Mouse (Mus musculus): ENCODE results near the gene Ehd1.
A peak's percentile ranks its signal among the peaks of the same experiment; 100 is the strongest.

Gene Ehd1

GRCm38 (mm10) chr19:6276426-6277421 lies at the start of gene Ehd1:
TSS of gene Ehd1 (plus strand) at chr19:6276725.
- DNase-seq (ENCODE audit: low spot score), result peak; percentile 99

- DNase-seq (ENCODE audit: low spot score), result no peak
Measured at GRCm38 (mm10) chr19:6226763-6227162, 49.8 kb upstream of the Ehd1 start.

GRCm38 (mm10) chr19:6227864-6228263 lies 48.7 kb upstream of the Ehd1 start:
- no peak for DNase-seq (ENCODE audit: low spot score)

GRCm38 (mm10) chr19:6230411-6230810 lies 46.1 kb upstream of the Ehd1 start:
- DNase-seq (ENCODE audit: low spot score), result no peak

GRCm38 (mm10) chr19:6231036-6231435 lies 45.5 kb upstream of the Ehd1 start:
- DNase-seq (ENCODE audit: low spot score), result no peak

- DNase-seq (ENCODE audit: low spot score), result no peak
Measured at GRCm38 (mm10) chr19:6233647-6234046, 42.9 kb upstream of the Ehd1 start.

GRCm38 (mm10) chr19:6234337-6235083 lies 42.0 kb upstream of the Ehd1 start:
- DNase-seq (ENCODE audit: low spot score), result no peak

- peak; percentile 89 for DNase-seq (ENCODE audit: low spot score)
Measured at GRCm38 (mm10) chr19:6235084-6236052, 41.2 kb upstream of the Ehd1 start, which contains the start of gene Ppp2r5b. TSS of gene Ppp2r5b (minus strand) at chr19:6235872.

GRCm38 (mm10) chr19:6236053-6236441 lies 40.5 kb upstream of the Ehd1 start:
- peak; percentile 95 for DNase-seq (ENCODE audit: low spot score)

- no peak for DNase-seq (ENCODE audit: low spot score)
Measured at GRCm38 (mm10) chr19:6236842-6237241, 39.7 kb upstream of the Ehd1 start.

- DNase-seq (ENCODE audit: low spot score), result no peak
Measured at GRCm38 (mm10) chr19:6238740-6239139, 37.8 kb upstream of the Ehd1 start.

- no peak for DNase-seq (ENCODE audit: low spot score)
Measured at GRCm38 (mm10) chr19:6240136-6240535, 36.4 kb upstream of the Ehd1 start.

GRCm38 (mm10) chr19:6240725-6241124 lies 35.8 kb upstream of the Ehd1 start:
- DNase-seq (ENCODE audit: low spot score), result no peak

- peak; percentile 99 for DNase-seq (ENCODE audit: low spot score)
Measured at GRCm38 (mm10) chr19:6241274-6242107, 35.0 kb upstream of the Ehd1 start, which contains the start of gene Atg2a. TSS of gene Atg2a (plus strand) at chr19:6241668.

- DNase-seq (ENCODE audit: low spot score), result peak; percentile 29
Measured at GRCm38 (mm10) chr19:6242281-6242680, 34.2 kb upstream of the Ehd1 start.

- DNase-seq (ENCODE audit: low spot score), result no peak
Measured at GRCm38 (mm10) chr19:6243226-6243625, 33.3 kb upstream of the Ehd1 start.

- DNase-seq (ENCODE audit: low spot score), result no peak
Measured at GRCm38 (mm10) chr19:6245806-6246205, 30.7 kb upstream of the Ehd1 start.

GRCm38 (mm10) chr19:6247526-6248300 lies 28.8 kb upstream of the Ehd1 start:
- no peak for DNase-seq (ENCODE audit: low spot score)

- no peak for DNase-seq (ENCODE audit: low spot score)
Measured at GRCm38 (mm10) chr19:6253021-6253420, 23.5 kb upstream of the Ehd1 start.

- DNase-seq (ENCODE audit: low spot score), result peak; percentile 70
Measured at GRCm38 (mm10) chr19:6260428-6260827, 16.1 kb upstream of the Ehd1 start.
